Mouse (Mus musculus) kidney, postnatal 0 days (tissue): ENCODE measurements around the gene L3mbtl1. TPM values are rescaled to one million over a fixed set of nuclear protein-coding genes. Genes with fewer than 3 reads are reported as not detected.

Experiments used
- ATAC-seq: fragments of 200-750 bp; cut with Nextera tagmentation; replicated peaks from 2 replicates; pipeline ENCODE4 v1.8.0; 2017; ENCODE audit warnings: low read depth, moderate number of reproducible peaks, moderate TSS enrichment, moderate library complexity; ENCODE audit not compliant: low FRiP score
- DNase-seq: peaks from one replicate; pipeline ENCODE4 v3.0.0-alpha.2; 2016; ENCODE audit warnings: low spot score
- H3K27ac ChIP-seq: fragments of 300-500 bp; sonication (generic); 2 replicates; pipeline ENCODE4 v1.5.1; 2014; ENCODE audit warnings: mild to moderate bottlenecking
- H3K27me3 ChIP-seq: fragments of 300-500 bp; sonication (generic); 2 replicates; pipeline ENCODE4 v1.6.1; 2014; ENCODE audit warnings: low read length, mixed read lengths; ENCODE audit not compliant: insufficient read depth
- H3K36me3 ChIP-seq: fragments of 300-500 bp; sonication (generic); 2 replicates; pipeline ENCODE4 v1.6.1; 2014; ENCODE audit warnings: low read length, mixed read lengths; ENCODE audit not compliant: insufficient read depth
- H3K4me1 ChIP-seq: fragments of 300-500 bp; sonication (generic); replicated peaks from 2 replicates; pipeline ENCODE4 v1.6.1; 2014; ENCODE audit warnings: antibody characterized with exemption, low read length, mixed read lengths; ENCODE audit not compliant: insufficient read depth
- H3K4me2 ChIP-seq: fragments of 300-500 bp; sonication (generic); 2 replicates; pipeline ENCODE4 v1.6.1; 2014; ENCODE audit warnings: mild to moderate bottlenecking, low read length, moderate library complexity, mixed read lengths
- H3K4me3 ChIP-seq: fragments of 300-500 bp; sonication (generic); replicated peaks from 2 replicates; pipeline ENCODE4 v1.5.1; 2014; ENCODE audit warnings: low read depth, low read length
- H3K9ac ChIP-seq: fragments of 300-500 bp; sonication (generic); 2 replicates; pipeline ENCODE4 v1.6.1; 2014; ENCODE audit warnings: low read depth, low read length
- H3K9me3 ChIP-seq: fragments of 300-500 bp; sonication (generic); replicated peaks from 2 replicates; pipeline ENCODE4 v1.6.1; 2016; ENCODE audit warnings: low read length, inconsistent platforms, mixed read lengths
- CTCF ChIP-seq: IDR thresholded peaks from 2 replicates; pipeline ENCODE4 v1.5.1; 2016; ENCODE audit warnings: antibody characterized with exemption, low read depth, mild to moderate bottlenecking, moderate library complexity
- WGBS: fragments of 180-500 bp; shearing (Covaris S2); extraction: QIAGEN DNeasy Blood & Tissue Kit; methylation state at CpG from one replicate; pipeline ENCODE4 v1.1.7; 2014; 5-methylcytosine and 5-hydroxymethylcytosine counted together
- polyA plus RNA-seq: library from polyadenylated mRNA; unstranded; fragments of >200 nt; fragmentation: Nextera tagmentation; extraction: Ambion mirVana; gene quantifications from 2 replicates; pipeline ENCODE4 v1.2.1, GENCODE M21; 2015

The L3mbtl1 gene
- polyA plus RNA-seq, 1 experiment from 2014 or later: 0.12 TPM

- no peak overlapping the region for H3K4me2 ChIP-seq
- H3K27me3 ChIP-seq: no peaks in the 10 kb centered on the region
- no peak overlapping the region for H3K27ac ChIP-seq
- H3K9ac ChIP-seq: no peak overlapping the region
- WGBS: 44% methylated on average over 7 of the region's 7 CpGs
- no peak for TF ChIP-seq CTCF
- no peaks in the 10 kb centered on the region for H3K9me3 ChIP-seq
- H3K4me1 ChIP-seq: peaks cover 4% of the 10 kb centered on the region; the same call in 1 of the 2 replicates
- H3K4me3 ChIP-seq: no peak overlapping the region
- DNase-seq: no peak
- no peaks in the 10 kb centered on the region for H3K36me3 ChIP-seq
- ATAC-seq: no peak
Measured at GRCm38 (mm10) chr2:162972752-162973151, 29.5 kb downstream of the L3mbtl1 start.

GRCm38 (mm10) chr2:162973206-162973605 is 29.9 kb downstream of the L3mbtl1 start:
- Histone ChIP-seq H3K9ac (no peak overlapping the region), H3K27ac (no peak overlapping the region), H3K27me3 (no peaks in the 10 kb centered on the region), H3K9me3 (no peaks in the 10 kb centered on the region), H3K4me2 (no peak overlapping the region), H3K4me3 (no peak overlapping the region), H3K4me1 (peaks cover 4% of the 10 kb centered on the region; the same call in 1 of the 2 replicates), H3K36me3 (no peaks in the 10 kb centered on the region)
- TF ChIP-seq CTCF: no peak
- ATAC-seq (no peak), DNase-seq (no peak)
- 67% methylated on average over 5 of the region's 5 CpGs for WGBS

GRCm38 (mm10) chr2:162973637-162974036 is 30.4 kb downstream of the L3mbtl1 start:
- Histone ChIP-seq H3K4me2 (no peak overlapping the region), H3K36me3 (no peaks in the 10 kb centered on the region), H3K9ac (no peak overlapping the region), H3K27me3 (no peaks in the 10 kb centered on the region), H3K4me1 (peaks cover 4% of the 10 kb centered on the region; the same call in 1 of the 2 replicates), H3K9me3 (no peaks in the 10 kb centered on the region), H3K4me3 (no peak overlapping the region), H3K27ac (no peak overlapping the region)
- ATAC-seq (no peak), DNase-seq (peak; percentile 29)
- 18% methylated on average over 11 of the region's 11 CpGs for WGBS
- TF ChIP-seq CTCF: no peak

GRCm38 (mm10) chr2:162975157-162975775 is 32.0 kb downstream of the L3mbtl1 start:
- H3K36me3 ChIP-seq: no peaks in the 10 kb centered on the region
- 78% methylated on average over 11 of the region's 11 CpGs for WGBS
- no peak for TF ChIP-seq CTCF
- no peak overlapping the region for H3K27ac ChIP-seq
- no peaks in the 10 kb centered on the region for H3K9me3 ChIP-seq
- ATAC-seq (no peak), DNase-seq (no peak)
- no peaks in the 10 kb centered on the region for H3K27me3 ChIP-seq
- peaks cover 4% of the 10 kb centered on the region; the same call in 1 of the 2 replicates for H3K4me1 ChIP-seq
- H3K9ac ChIP-seq: no peak overlapping the region
- H3K4me2 ChIP-seq: no peak overlapping the region
- H3K4me3 ChIP-seq: no peak overlapping the region

GRCm38 (mm10) chr2:162976001-162976400 is 32.7 kb downstream of the L3mbtl1 start:
- Histone ChIP-seq H3K9ac (no peak overlapping the region), H3K4me2 (no peak overlapping the region), H3K27me3 (no peaks in the 10 kb centered on the region), H3K36me3 (no peaks in the 10 kb centered on the region), H3K4me1 (peaks cover 4% of the 10 kb centered on the region; the same call in 1 of the 2 replicates), H3K9me3 (no peaks in the 10 kb centered on the region), H3K27ac (no peak overlapping the region), H3K4me3 (no peak overlapping the region)
- ATAC-seq (no peak), DNase-seq (no peak)
- TF ChIP-seq CTCF: no peak
- 61% methylated on average over 4 of the region's 4 CpGs for WGBS

- DNase-seq (no peak), ATAC-seq (no peak)
- Histone ChIP-seq H3K9ac (no peak overlapping the region), H3K4me1 (no peaks in the 10 kb centered on the region), H3K27ac (no peak overlapping the region), H3K36me3 (no peaks in the 10 kb centered on the region), H3K9me3 (no peaks in the 10 kb centered on the region), H3K4me3 (no peak overlapping the region), H3K4me2 (no peak overlapping the region), H3K27me3 (no peaks in the 10 kb centered on the region)
- 77% methylated on average over 6 of the region's 6 CpGs for WGBS
- no peak for TF ChIP-seq CTCF
Measured at GRCm38 (mm10) chr2:162984381-162984780, 41.1 kb downstream of the L3mbtl1 start.

GRCm38 (mm10) chr2:162985923-162986322 is 42.7 kb downstream of the L3mbtl1 start:
- peak; percentile 67; the same call in 1 of the 2 replicates for ATAC-seq
- no peak overlapping the region for H3K4me2 ChIP-seq
- TF ChIP-seq CTCF: 0 out of 2 replicates have a peak, but pooled peaks have one; percentile 2
- H3K9me3 ChIP-seq: no peaks in the 10 kb centered on the region
- H3K9ac ChIP-seq: no peak overlapping the region
- 47% methylated on average over 3 of the region's 3 CpGs for WGBS
- no peaks in the 10 kb centered on the region for H3K36me3 ChIP-seq
- no peaks in the 10 kb centered on the region for H3K27me3 ChIP-seq
- peak; percentile 53 for DNase-seq
- peak overlapping the region; percentile 70 for H3K27ac ChIP-seq
- no peaks in the 10 kb centered on the region for H3K4me1 ChIP-seq
- H3K4me3 ChIP-seq: no peak overlapping the region
